Mouse (Mus musculus) stomach, postnatal 0 days (tissue): Measurements from ENCODE around the gene Ubl4b. TPM values are rescaled to one million over a fixed set of nuclear protein-coding genes. Genes with fewer than 3 reads are reported as not detected.
A peak's percentile ranks its signal among the peaks of the same experiment; 100 is the strongest.

Source experiments
- ATAC-seq: fragments of 200-750 bp; cut with Nextera tagmentation; 2 replicates; pipeline ENCODE4 v1.8.0; 2017; ENCODE audit not compliant: low FRiP score, low TSS enrichment
- DNase-seq: peaks from one replicate; pipeline ENCODE4 v3.0.0-alpha.2; 2016; ENCODE audit warnings: low spot score
- H3K27ac ChIP-seq: fragments of 300-500 bp; sonication (generic); replicated peaks from 2 replicates; pipeline ENCODE4 v1.5.1; 2014; ENCODE audit warnings: mild to moderate bottlenecking, control low read depth
- H3K27me3 ChIP-seq: fragments of 300-500 bp; sonication (generic); 2 replicates; pipeline ENCODE4 v1.6.1; 2014; ENCODE audit warnings: low read length; ENCODE audit not compliant: control insufficient read depth, insufficient read depth
- H3K36me3 ChIP-seq: fragments of 300-500 bp; sonication (generic); 2 replicates; pipeline ENCODE4 v1.6.1; 2014; ENCODE audit warnings: low read length, mixed read lengths; ENCODE audit not compliant: control insufficient read depth, insufficient read depth
- H3K4me1 ChIP-seq: fragments of 300-500 bp; sonication (generic); replicated peaks from 2 replicates; pipeline ENCODE4 v1.6.1; 2014; ENCODE audit warnings: antibody characterized with exemption; ENCODE audit not compliant: control insufficient read depth, insufficient read depth
- H3K4me2 ChIP-seq: fragments of 300-500 bp; sonication (generic); replicated peaks from 2 replicates; pipeline ENCODE4 v1.6.1; 2014; ENCODE audit warnings: low read depth, mild to moderate bottlenecking, control low read depth, moderate library complexity
- H3K4me3 ChIP-seq: fragments of 300-500 bp; sonication (generic); 2 replicates; pipeline ENCODE4 v1.5.1; 2014; ENCODE audit warnings: low read depth, low read length, control low read depth
- H3K9ac ChIP-seq: fragments of 300-500 bp; sonication (generic); 2 replicates; pipeline ENCODE4 v1.6.1; 2014; ENCODE audit warnings: mild to moderate bottlenecking, low read length, control low read depth, mixed read lengths
- H3K9me3 ChIP-seq: fragments of 300-500 bp; sonication (generic); 2 replicates; pipeline ENCODE4 v1.6.1; 2016; ENCODE audit warnings: low read length; ENCODE audit not compliant: control insufficient read depth
- CTCF ChIP-seq: IDR thresholded peaks from 2 replicates; pipeline ENCODE4 v1.5.1; 2016; ENCODE audit warnings: antibody characterized with exemption, low read depth, mild to moderate bottlenecking, moderate library complexity
- EP300 ChIP-seq: optimal IDR thresholded peaks from 2 replicates; pipeline ENCODE3; 2016; ENCODE audit warnings: antibody characterized with exemption
- WGBS: fragments of 180-500 bp; shearing (Covaris S2); extraction: QIAGEN DNeasy Blood & Tissue Kit; methylation state at CpG from one replicate; pipeline ENCODE4 v1.1.7; 2014; 5-methylcytosine and 5-hydroxymethylcytosine counted together
- polyA plus RNA-seq: library from polyadenylated mRNA; unstranded; fragments of >200 nt; fragmentation: Nextera tagmentation; extraction: Ambion mirVana; gene quantifications from 2 replicates; pipeline ENCODE4 v1.2.1, GENCODE M21; 2015

Ubl4b gene
- polyA plus RNA-seq, 1 experiment from 2014 or later = not detected

DNA sequence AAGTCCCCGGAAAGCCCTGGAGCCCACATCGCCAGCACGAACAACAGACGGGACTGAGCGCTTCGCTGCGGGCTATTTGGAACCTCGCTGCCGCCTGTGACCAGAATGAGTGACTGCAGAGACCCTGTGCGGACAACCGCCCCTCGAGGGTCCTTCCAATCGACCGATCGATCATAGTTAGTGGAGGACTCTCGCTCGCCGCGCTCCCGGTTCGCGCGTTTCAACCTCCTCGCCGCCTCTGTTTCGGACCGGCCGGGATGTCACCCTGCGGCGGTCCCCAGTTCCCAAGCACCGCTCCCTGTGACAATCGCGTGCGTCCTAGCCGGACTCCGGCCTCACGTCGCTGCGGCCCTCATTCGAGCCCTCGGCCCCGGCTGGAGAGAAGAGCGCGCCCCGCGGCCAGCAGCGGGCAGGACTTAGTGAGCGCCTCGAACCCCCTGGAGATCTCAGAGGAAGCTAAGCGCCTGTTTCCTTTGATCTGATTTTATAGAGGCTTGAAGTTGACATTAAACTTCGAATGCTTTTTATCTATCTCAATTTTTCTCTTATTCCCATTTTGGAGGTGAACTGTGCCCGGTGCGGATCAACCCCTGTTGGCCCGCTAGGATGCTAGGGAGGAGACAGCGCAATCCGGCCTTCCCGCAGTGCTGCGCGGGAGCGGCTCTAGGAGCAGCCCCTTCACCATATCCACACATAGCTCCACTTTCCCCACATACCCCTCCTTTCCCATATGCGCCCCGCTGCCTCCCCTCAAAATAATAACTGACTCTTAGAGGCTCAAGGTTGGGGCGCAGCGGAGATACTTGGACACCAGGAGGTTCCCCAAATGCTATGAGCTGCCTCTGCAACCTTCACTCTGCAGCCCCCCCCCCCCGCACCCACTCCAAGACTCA, 28.2 kb upstream of the Ubl4b start:
- Histone ChIP-seq H3K4me2 (peak overlapping the region; percentile 46), H3K36me3 (no peaks in the 10 kb centered on the region), H3K9ac (no peak overlapping the region), H3K9me3 (no peaks in the 10 kb centered on the region), H3K4me3 (peak overlapping the region; percentile 20), H3K4me1 (no peaks in the 10 kb centered on the region), H3K27me3 (peaks cover 10% of the 10 kb centered on the region; the same call in 1 of the 2 replicates), H3K27ac (no peak overlapping the region)
- no peak for TF ChIP-seq CTCF
- TF ChIP-seq EP300 = no peak
- WGBS = 2% methylated on average over 64 of the region's 65 CpGs
- DNase-seq (peak; percentile 32), ATAC-seq (no peak)

DNA sequence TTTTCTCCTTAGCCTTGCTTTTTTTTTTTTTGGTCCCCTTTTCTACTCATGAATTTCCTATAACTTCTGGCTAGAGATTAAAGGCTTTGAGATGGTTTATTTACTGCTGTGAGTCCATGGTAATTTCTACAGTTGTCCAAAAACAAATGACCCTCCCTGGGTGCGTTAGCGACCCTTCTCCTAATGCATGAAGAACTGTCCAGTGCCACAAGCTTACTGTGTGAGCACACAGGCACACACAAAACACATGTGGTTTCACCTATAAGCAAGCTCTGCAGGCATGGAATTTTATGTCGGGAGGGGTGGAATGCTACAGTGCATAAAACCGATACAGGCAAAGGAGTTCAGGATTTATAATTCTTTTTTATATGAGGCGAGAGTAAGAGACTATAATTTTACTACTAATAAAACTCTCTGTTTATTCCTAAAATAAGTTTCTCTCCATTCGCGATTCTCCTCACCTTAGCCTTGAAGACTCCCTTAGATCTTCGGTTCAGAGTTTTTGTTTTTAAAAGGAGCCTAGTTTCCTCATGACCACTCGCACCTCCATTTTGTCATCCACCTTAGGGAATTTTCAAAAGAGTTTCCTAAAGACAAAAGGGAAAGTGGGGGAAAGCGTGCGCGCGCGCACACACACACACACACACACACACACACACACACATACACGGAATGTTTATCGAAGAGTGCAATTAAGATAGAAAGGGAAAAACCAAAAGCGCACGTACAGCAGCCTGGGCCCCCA, 27.4 kb upstream of the Ubl4b start:
- no peak for ATAC-seq
- H3K4me1 ChIP-seq = no peaks in the 10 kb centered on the region
- peak overlapping the region; percentile 20 for H3K4me3 ChIP-seq
- H3K9me3 ChIP-seq = no peaks in the 10 kb centered on the region
- no peak for TF ChIP-seq CTCF
- no peak for TF ChIP-seq EP300
- no peaks in the 10 kb centered on the region for H3K36me3 ChIP-seq
- no peak overlapping the region for H3K9ac ChIP-seq
- no peak for DNase-seq
- H3K4me2 ChIP-seq = peak overlapping the region; percentile 46
- WGBS = 3% methylated on average over 18 of the region's 18 CpGs
- H3K27me3 ChIP-seq = peaks cover 10% of the 10 kb centered on the region; the same call in 1 of the 2 replicates
- H3K27ac ChIP-seq = no peak overlapping the region

DNA sequence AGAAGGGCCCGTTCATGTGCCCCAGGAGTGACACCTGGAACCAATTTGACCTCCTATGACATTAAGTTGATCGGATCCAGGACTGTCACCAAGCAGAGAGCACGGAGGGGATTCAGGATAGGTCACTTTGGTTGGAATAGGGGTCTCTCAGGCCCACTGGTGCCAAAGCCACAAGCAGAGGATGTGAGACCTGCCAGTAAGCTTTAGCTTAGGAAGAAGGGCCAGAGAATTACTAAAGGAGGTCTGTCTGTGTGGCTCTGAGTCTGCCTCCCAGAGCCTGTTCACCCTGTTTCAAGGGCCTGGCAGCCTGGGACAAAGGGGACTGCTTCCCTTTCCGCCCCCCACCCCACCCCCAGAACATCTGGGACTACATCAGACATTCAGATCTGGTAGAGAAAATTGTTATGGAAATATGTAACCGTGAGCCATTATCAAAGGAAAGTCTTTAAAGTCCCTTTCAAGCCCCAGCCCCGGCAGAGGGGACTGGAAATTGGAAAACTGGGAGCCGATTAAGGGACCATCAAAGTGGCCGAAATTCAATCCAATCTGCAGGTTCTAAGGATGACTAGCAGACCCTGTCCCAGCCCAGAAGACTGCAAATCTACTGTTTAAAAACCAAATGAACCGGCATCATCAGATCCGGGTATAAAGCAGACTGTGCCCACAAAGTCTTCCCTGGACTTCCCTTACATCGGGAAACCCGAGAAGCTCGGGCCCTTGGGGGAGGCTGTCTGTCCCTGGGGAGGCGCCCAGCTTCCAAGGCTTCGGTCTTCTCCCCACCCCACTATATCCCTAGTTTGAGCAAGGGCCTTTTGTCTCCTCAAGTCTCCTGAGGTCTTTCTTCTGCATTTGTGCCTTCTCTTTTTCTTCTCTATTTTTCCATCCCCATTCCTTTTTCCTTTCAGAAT, 26.5 kb upstream of the Ubl4b start:
- peaks cover 10% of the 10 kb centered on the region; the same call in 1 of the 2 replicates for H3K27me3 ChIP-seq
- H3K9ac ChIP-seq = no peak overlapping the region
- H3K4me1 ChIP-seq = no peaks in the 10 kb centered on the region
- no peaks in the 10 kb centered on the region for H3K9me3 ChIP-seq
- TF ChIP-seq CTCF (no peak), EP300 (no peak)
- no peak overlapping the region for H3K4me3 ChIP-seq
- 12% methylated on average over 15 of the region's 15 CpGs for WGBS
- no peak overlapping the region for H3K4me2 ChIP-seq
- H3K36me3 ChIP-seq = no peaks in the 10 kb centered on the region
- no peak overlapping the region for H3K27ac ChIP-seq
- ATAC-seq (no peak), DNase-seq (no peak)

DNA sequence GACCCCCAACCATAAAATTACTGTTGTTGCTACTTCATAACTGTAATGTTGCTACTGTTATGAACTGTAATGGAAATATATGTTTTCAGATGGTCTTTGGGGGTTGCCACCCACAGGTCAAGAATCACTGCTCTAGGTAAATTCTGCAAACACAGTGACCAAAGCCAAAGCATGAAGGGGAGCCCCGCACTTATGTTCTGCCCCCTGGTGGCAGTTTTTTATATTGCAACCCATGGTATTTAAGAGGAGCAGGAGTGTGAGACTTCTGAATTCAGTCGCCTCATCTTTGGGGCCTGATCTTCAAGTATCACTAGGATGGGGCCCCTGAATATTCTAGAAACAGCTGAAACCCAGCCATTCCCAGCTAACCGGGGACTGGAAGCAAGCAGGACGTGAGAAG, 24.6 kb upstream of the Ubl4b start:
- peaks cover 10% of the 10 kb centered on the region; the same call in 1 of the 2 replicates for H3K27me3 ChIP-seq
- H3K9ac ChIP-seq = no peak overlapping the region
- no peak for TF ChIP-seq EP300
- peak; percentile 84 for TF ChIP-seq CTCF
- no peak overlapping the region for H3K27ac ChIP-seq
- no peaks in the 10 kb centered on the region for H3K4me1 ChIP-seq
- H3K36me3 ChIP-seq = no peaks in the 10 kb centered on the region
- H3K4me3 ChIP-seq = no peak overlapping the region
- H3K9me3 ChIP-seq = no peaks in the 10 kb centered on the region
- ATAC-seq = no peak
- H3K4me2 ChIP-seq = no peak overlapping the region
- peak; percentile 68 for DNase-seq
- whole genome bisulfite sequencing = 8% methylated on average over 4 of the region's 4 CpGs

DNA sequence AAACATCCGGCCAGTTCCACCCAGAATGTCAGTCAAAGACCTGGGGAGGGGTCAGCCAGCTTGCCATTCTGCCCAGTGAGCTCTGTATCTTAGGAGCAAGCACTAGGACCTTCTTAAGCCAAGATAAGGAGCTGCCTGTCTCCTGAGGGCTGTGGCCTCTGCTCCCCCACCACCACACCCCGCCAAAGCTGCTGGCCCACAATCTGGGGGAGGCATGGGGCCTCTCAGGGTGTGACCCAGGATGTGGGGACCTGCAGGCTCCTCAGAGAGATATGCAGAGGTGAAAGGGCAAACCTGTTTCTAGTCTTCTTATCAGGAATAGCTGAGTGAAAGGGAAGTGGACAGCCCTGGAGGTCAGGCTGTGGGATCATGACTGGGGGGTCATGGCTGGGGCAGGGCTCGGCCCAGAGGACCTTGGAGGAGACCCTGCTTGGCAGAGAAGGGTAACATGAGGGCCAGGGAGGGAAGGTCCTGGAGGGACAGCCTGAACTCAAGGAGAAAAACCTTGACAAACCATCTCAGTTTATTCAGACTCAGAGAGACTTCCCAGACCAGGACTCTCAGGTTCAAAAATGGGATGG, 23.0 kb upstream of the Ubl4b start:
- DNase-seq (no peak), ATAC-seq (peak; percentile 56; the same call in 1 of the 2 replicates)
- TF ChIP-seq CTCF (no peak), EP300 (no peak)
- Histone ChIP-seq H3K27ac (no peak overlapping the region), H3K27me3 (peaks cover 5% of the 10 kb centered on the region; the same call in 1 of the 2 replicates), H3K4me1 (no peaks in the 10 kb centered on the region), H3K9ac (no peak overlapping the region), H3K9me3 (no peaks in the 10 kb centered on the region), H3K4me2 (no peak overlapping the region), H3K36me3 (no peaks in the 10 kb centered on the region), H3K4me3 (no peak overlapping the region)
- 19% methylated on average over 3 of the region's 3 CpGs for WGBS
